Comparison of ENCODE assay signal across 25 mouse cellular contexts in genomic region chr2:22250462-22250861, GRCm38 (mm10). TPM values are rescaled to one million over a fixed set of nuclear protein-coding genes. Genes with fewer than 3 reads are reported as not detected.
DNase-seq lines count a peak whose midpoint lies in the region; ATAC-seq and TF ChIP-seq lines count a peak whose summit lies in the region.
"Had no signal": no experiment of that assay in that cellular context is flagged by ENCODE, and none has a peak within 500 bp of the region (broad histone marks: within the 10 kb centered on the region; RNA-seq: fewer than 3 reads in every experiment).

No protein-coding gene starts in this region.

- no peak overlapping the region for H3K9ac ChIP-seq in forebrain, embryonic 11.5 days (ENCODE audit: low read length)
- no peak overlapping the region for H3K9ac ChIP-seq in midbrain, embryonic 14.5 days (replicated peaks; ENCODE audit: low read length)
- no peak overlapping the region for H3K9ac ChIP-seq in midbrain, postnatal 0 days (replicated peaks; ENCODE audit: low read length, poor library complexity, severe bottlenecking)
- no peak overlapping the region for H3K9ac ChIP-seq in forebrain, embryonic 15.5 days (replicated peaks)
- H3K9ac ChIP-seq: heart, embryonic 12.5 days had no signal

- H3K27ac ChIP-seq in forebrain, embryonic 11.5 days (ENCODE audit: low read depth, low read length) = no peak overlapping the region
- H3K27ac ChIP-seq in forebrain, embryonic 10.5 days = no peak overlapping the region
- peak overlapping the region; percentile 63 for H3K27ac ChIP-seq in midbrain, embryonic 14.5 days (replicated peaks; ENCODE audit: low read depth, low read length)
- no peak overlapping the region for H3K27ac ChIP-seq in midbrain, postnatal 0 days (ENCODE audit: low read depth, low read length)
- H3K27ac ChIP-seq in forebrain, embryonic 15.5 days (replicated peaks) = peak overlapping the region; percentile 74
- no peak overlapping the region for H3K27ac ChIP-seq in kidney, adult 2 months (ENCODE audit: insufficient read depth, low read depth, low read length)
- H3K27ac ChIP-seq: embryonic facial prominence, embryonic 10.5 days; gastrocnemius, adult 2 months; hindbrain, embryonic 10.5 days had no signal

- DNase-seq in forebrain, embryonic 11.5 days (ENCODE audit: low spot score) = no peak
- DNase-seq in forebrain, embryonic 10.5 days (ENCODE audit: extremely low spot score, low spot score) = no peak
- no peak for DNase-seq in midbrain, embryonic 14.5 days
- no peak for DNase-seq in midbrain, postnatal 0 days (ENCODE audit: low spot score)
- DNase-seq in brain, embryonic 14.5 days (ENCODE audit: low read depth) = peak; percentile 60
- no peak for DNase-seq in kidney, adult 2 months
- DNase-seq in right cerebral cortex, postnatal 14 days = no peak
- DNase-seq: adrenal gland, postnatal 10 days; B cell, adult 2 months; cerebellum, adult 2 months; cerebellum, postnatal 10 days; gastrocnemius, adult 2 months; gastrocnemius, postnatal 25 days had no signal

- no peaks in the 10 kb centered on the region for H3K9me3 ChIP-seq in forebrain, embryonic 11.5 days (ENCODE audit: control insufficient read depth, low read length)
- no peaks in the 10 kb centered on the region for H3K9me3 ChIP-seq in forebrain, embryonic 10.5 days
- H3K9me3 ChIP-seq in midbrain, embryonic 14.5 days (ENCODE audit: control insufficient read depth, low read length) = no peaks in the 10 kb centered on the region
- H3K9me3 ChIP-seq in midbrain, postnatal 0 days (ENCODE audit: low read length) = no peaks in the 10 kb centered on the region
- H3K9me3 ChIP-seq in forebrain, embryonic 15.5 days = no peaks in the 10 kb centered on the region
- H3K9me3 ChIP-seq: embryonic facial prominence, embryonic 10.5 days; G1E; heart, embryonic 12.5 days; hindbrain, embryonic 10.5 days had no signal

- ATAC-seq in forebrain, embryonic 11.5 days (replicated peaks; ENCODE audit: low FRiP score) = 0 out of 2 replicates have a peak, but pooled peaks have one; percentile 31
- no peak for ATAC-seq in midbrain, embryonic 14.5 days (ENCODE audit: low FRiP score, low TSS enrichment)
- ATAC-seq in midbrain, postnatal 0 days (ENCODE audit: low FRiP score) = no peak
- ATAC-seq in forebrain, embryonic 15.5 days (replicated peaks) = no peak
- ATAC-seq: CD4-positive, CD25-positive, alpha-beta regulatory T cell, adult 4 months; intestine, embryonic 16.5 days had no signal

- H3K4me2 ChIP-seq in forebrain, embryonic 11.5 days (ENCODE audit: low read depth, low read length, severe bottlenecking) = no peak overlapping the region
- H3K4me2 ChIP-seq in midbrain, embryonic 14.5 days (ENCODE audit: low read length) = no peak overlapping the region
- H3K4me2 ChIP-seq in midbrain, postnatal 0 days (ENCODE audit: low read depth, low read length, poor library complexity, severe bottlenecking) = no peak overlapping the region
- no peak overlapping the region for H3K4me2 ChIP-seq in forebrain, embryonic 15.5 days (replicated peaks)
- H3K4me2 ChIP-seq: heart, embryonic 12.5 days had no signal

- H3K36me3 ChIP-seq in forebrain, embryonic 11.5 days (ENCODE audit: control insufficient read depth, insufficient read depth, low read length) = no peaks in the 10 kb centered on the region
- no peaks in the 10 kb centered on the region for H3K36me3 ChIP-seq in forebrain, embryonic 10.5 days (replicated peaks)
- no peaks in the 10 kb centered on the region for H3K36me3 ChIP-seq in midbrain, embryonic 14.5 days (ENCODE audit: control insufficient read depth, insufficient read depth, low read length)
- no peaks in the 10 kb centered on the region for H3K36me3 ChIP-seq in midbrain, postnatal 0 days (ENCODE audit: insufficient read depth, low read length)
- H3K36me3 ChIP-seq in forebrain, embryonic 15.5 days = no peaks in the 10 kb centered on the region
- H3K36me3 ChIP-seq in kidney, adult 2 months (ENCODE audit: control insufficient read depth, insufficient read depth, low read length) = no peaks in the 10 kb centered on the region
- H3K36me3 ChIP-seq: embryonic facial prominence, embryonic 10.5 days; G1E; heart, embryonic 12.5 days; hindbrain, embryonic 10.5 days had no signal

- H3K4me3 ChIP-seq in forebrain, embryonic 11.5 days (ENCODE audit: low read depth, low read length) = no peak overlapping the region
- no peak overlapping the region for H3K4me3 ChIP-seq in forebrain, embryonic 10.5 days
- no peak overlapping the region for H3K4me3 ChIP-seq in midbrain, embryonic 14.5 days (replicated peaks; ENCODE audit: low read depth, low read length)
- no peak overlapping the region for H3K4me3 ChIP-seq in midbrain, postnatal 0 days (ENCODE audit: low read depth, low read length)
- no peak overlapping the region for H3K4me3 ChIP-seq in forebrain, embryonic 15.5 days
- H3K4me3 ChIP-seq in kidney, adult 2 months (ENCODE audit: insufficient read depth, low read depth, low read length) = no peak overlapping the region
- H3K4me3 ChIP-seq: embryonic facial prominence, embryonic 10.5 days; gastrocnemius, adult 2 months; heart, embryonic 12.5 days; hindbrain, embryonic 10.5 days had no signal

- no peak for TF ChIP-seq CTCF in midbrain, postnatal 0 days (IDR thresholded peaks at IDR 0.05)
- no peak for TF ChIP-seq CTCF in brain, embryonic 14.5 days (IDR thresholded peaks at IDR 0.05; ENCODE audit: borderline replicate concordance, extremely low read depth, insufficient read depth, insufficient read length)
- TF ChIP-seq CTCF in kidney, adult 2 months (conservative IDR thresholded peaks at IDR 0.05; ENCODE audit: insufficient read depth, insufficient read length, low read depth, low read length) = no peak

- 71% methylated on average over 3 of the region's 3 CpGs for WGBS in forebrain, embryonic 11.5 days
- WGBS in forebrain, embryonic 10.5 days = 75% methylated on average over 3 of the region's 3 CpGs
- WGBS in midbrain, embryonic 14.5 days = 59% methylated on average over 3 of the region's 3 CpGs
- WGBS in midbrain, postnatal 0 days = 53% methylated on average over 3 of the region's 3 CpGs
- WGBS in forebrain, embryonic 15.5 days = 17% methylated on average over 3 of the region's 3 CpGs
- WGBS in kidney, adult 2 months = 68% methylated on average over 3 of the region's 3 CpGs

- H3K27me3 ChIP-seq in forebrain, embryonic 11.5 days (ENCODE audit: control insufficient read depth, insufficient read depth, low read length) = no peaks in the 10 kb centered on the region
- H3K27me3 ChIP-seq in forebrain, embryonic 10.5 days (ENCODE audit: poor library complexity, severe bottlenecking) = no peaks in the 10 kb centered on the region
- no peaks in the 10 kb centered on the region for H3K27me3 ChIP-seq in midbrain, embryonic 14.5 days (ENCODE audit: control insufficient read depth, insufficient read depth, low read length)
- H3K27me3 ChIP-seq in midbrain, postnatal 0 days (ENCODE audit: insufficient read depth, low read length) = no peaks in the 10 kb centered on the region
- H3K27me3 ChIP-seq in forebrain, embryonic 15.5 days = no peaks in the 10 kb centered on the region
- H3K27me3 ChIP-seq in kidney, adult 2 months (replicated peaks; ENCODE audit: control insufficient read depth, insufficient read depth, low read length) = no peaks in the 10 kb centered on the region
- H3K27me3 ChIP-seq: heart, embryonic 12.5 days had no signal

- no peaks in the 10 kb centered on the region for H3K4me1 ChIP-seq in forebrain, embryonic 11.5 days (replicated peaks; ENCODE audit: control insufficient read depth, insufficient read depth, low read length)
- H3K4me1 ChIP-seq in forebrain, embryonic 10.5 days = peaks cover 2% of the 10 kb centered on the region; the same call in 1 of the 2 replicates
- 0 out of 2 replicates have a peak, but pooled peaks cover 5% of the 10 kb centered on the region for H3K4me1 ChIP-seq in midbrain, embryonic 14.5 days (ENCODE audit: control insufficient read depth, insufficient read depth, low read length)
- H3K4me1 ChIP-seq in midbrain, postnatal 0 days (ENCODE audit: insufficient read depth, low read length) = no peaks in the 10 kb centered on the region
- H3K4me1 ChIP-seq in forebrain, embryonic 15.5 days = peaks cover 7% of the 10 kb centered on the region
- no peaks in the 10 kb centered on the region for H3K4me1 ChIP-seq in kidney, adult 2 months (ENCODE audit: control insufficient read depth, insufficient read depth, low read length)
- H3K4me1 ChIP-seq: embryonic facial prominence, embryonic 10.5 days; heart, embryonic 12.5 days; hindbrain, embryonic 10.5 days had no signal

- no peak for TF ChIP-seq POLR2A in brain, embryonic 14.5 days (IDR thresholded peaks at IDR 0.05; ENCODE audit: borderline replicate concordance, extremely low read depth, insufficient read depth, insufficient read length, poor library complexity, severe bottlenecking)
- no peak for TF ChIP-seq POLR2A in kidney, adult 2 months (IDR thresholded peaks at IDR 0.05; ENCODE audit: low read depth, low read length)

RNA-seq across cellular contexts. Expression of gene Myo3a, which starts 23.2 kb away (rescaled TPM):
- 0.15 TPM in 1 of 2 replicates, not detected in the other for polyA plus RNA-seq in forebrain, embryonic 11.5 days (2014; fragmentation: Nextera tagmentation; extraction: Ambion mirVana)
- 0.15 TPM in 1 of 2 replicates, not detected in the other for polyA plus RNA-seq in forebrain, embryonic 10.5 days (2016; fragmentation: Nextera tagmentation; extraction: Ambion mirVana)
- 0.05 and 0.09 TPM in 2 replicates for polyA plus RNA-seq in midbrain, embryonic 14.5 days (2014; fragmentation: Nextera tagmentation; extraction: Ambion mirVana)
- total RNA-seq in midbrain, postnatal 0 days (2014; rRNA removed) = 0.14 TPM in 1 of 2 replicates, not detected in the other
- polyA plus RNA-seq in midbrain, postnatal 0 days (2015; fragmentation: Nextera tagmentation; extraction: Ambion mirVana) = 0.06 TPM in 1 of 2 replicates, not detected in the other
- polyA plus RNA-seq in brain, embryonic 14.5 days (2012; rRNA removed) = 0.05 and 0.08 TPM in 2 replicates
- polyA plus RNA-seq in forebrain, embryonic 15.5 days (2015; fragmentation: Nextera tagmentation; extraction: Ambion mirVana) = 0.17 TPM in 1 of 2 replicates, not detected in the other
- polyA plus RNA-seq in kidney, adult 2 months (2012; rRNA removed) = 0.03 and 0.04 TPM in 2 replicates
- total RNA-seq: adrenal gland, postnatal 10 days; gastrocnemius, adult 2 months; gastrocnemius, postnatal 25 days; granulocyte monocyte progenitor cell, adult 5-6 weeks; heart, adult 8-10 months; heart, postnatal 25 days had no signal
- polyA plus RNA-seq: CD4-positive, CD25-positive, alpha-beta regulatory T cell, adult 4 months; cerebellum, adult 2 months; embryonic facial prominence, embryonic 14.5 days; G1E; heart, embryonic 12.5 days; heart, embryonic 16.5 days; hindbrain, embryonic 10.5 days; intestine, embryonic 16.5 days had no signal

Comparison
In these comparisons a context has a peak if more than half of its experiments do, and no peak if none do; other contexts are left out.
1. H3K27ac ChIP-seq: peak in midbrain, embryonic 14.5 days (single experiment) and forebrain, embryonic 15.5 days (single experiment); none in forebrain, embryonic 11.5 days (single experiment), forebrain, embryonic 10.5 days (single experiment), midbrain, postnatal 0 days (single experiment) and kidney, adult 2 months (single experiment).